Mouse (Mus musculus) R1 (cell line): ENCODE data around the gene Phf2.
"Not testable (repeated sequence)": the region's sequence is repeated elsewhere in the genome, so short reads cannot be mapped to it uniquely, and the experiment has no call there.

Source experiments
- DNase-seq: peaks from one replicate; pipeline ENCODE4 v3.0.0-alpha.2; 2018; ENCODE audit warnings: low read depth, low spot score

Gene Phf2

DNA sequence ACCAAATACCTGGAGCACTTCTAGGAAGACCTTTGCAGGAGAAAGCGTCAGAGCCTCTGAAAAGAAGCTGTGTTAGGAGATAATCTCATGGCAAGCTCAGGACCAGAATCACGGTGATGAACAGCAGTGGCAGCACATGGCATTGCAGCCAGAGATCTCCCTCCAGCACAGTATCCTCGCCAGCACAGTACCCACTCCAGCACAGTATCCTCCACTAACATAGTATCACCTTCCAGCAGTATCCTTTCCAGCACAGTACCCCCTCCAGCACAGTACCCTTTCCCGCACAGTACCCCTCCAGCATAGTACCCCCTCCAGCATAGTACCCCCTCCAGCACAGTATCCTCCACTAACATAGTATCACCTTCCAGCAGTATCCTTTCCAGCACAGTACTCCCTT is 61.3 kb downstream of the Phf2 start:
- not testable (repeated sequence) for DNase-seq

- peak; percentile 68 for DNase-seq
Observed at GRCm38 (mm10) chr13:48807481-48808031, 63.4 kb downstream of the Phf2 start.

- DNase-seq: peak; percentile 69
Observed at GRCm38 (mm10) chr13:48802181-48802580, 68.7 kb downstream of the Phf2 start.

- DNase-seq: peak; percentile 55
Observed at GRCm38 (mm10) chr13:48800850-48801546, 69.9 kb downstream of the Phf2 start.

- no peak for DNase-seq
Observed at GRCm38 (mm10) chr13:48798256-48798771, 72.6 kb downstream of the Phf2 start.

DNA sequence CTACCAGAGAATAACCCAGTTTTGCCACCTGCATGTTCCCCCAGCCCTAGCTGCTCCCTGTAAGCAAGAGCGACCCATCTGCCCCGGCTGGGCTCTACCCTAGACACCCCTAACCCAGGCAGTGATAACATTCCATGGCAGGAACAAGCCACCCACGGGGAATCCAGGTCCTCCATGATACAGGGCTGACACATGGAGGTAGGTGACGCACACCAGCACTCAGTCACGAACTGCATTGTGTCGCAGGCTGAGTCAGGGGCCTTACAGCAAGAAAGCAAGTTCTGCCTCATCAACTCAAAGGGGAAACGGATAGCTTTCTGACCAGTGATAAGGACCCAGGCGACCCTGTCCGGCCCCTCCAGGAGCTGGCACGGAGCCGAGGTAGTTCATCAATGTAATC is 74.0 kb downstream of the Phf2 start:
- DNase-seq: no peak

DNA sequence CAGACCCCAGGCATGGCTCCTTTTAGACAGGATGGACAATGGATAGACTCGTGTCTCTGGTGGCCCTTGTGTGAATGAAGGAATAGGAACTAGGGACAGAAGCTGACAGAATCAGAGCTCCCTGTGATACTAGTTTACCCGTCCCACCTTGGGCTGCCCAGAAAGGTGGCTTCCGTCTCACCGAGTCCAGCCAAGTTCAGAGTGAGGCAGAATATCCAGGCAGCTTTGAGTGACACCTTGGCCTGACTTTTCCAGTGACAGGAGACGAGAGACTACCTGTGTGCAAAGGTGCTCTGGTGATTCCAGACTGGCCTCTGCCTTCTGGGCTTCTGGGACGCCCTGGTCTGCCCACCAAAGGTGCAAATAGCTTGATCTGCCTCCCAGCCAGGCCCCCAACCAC is 75.2 kb downstream of the Phf2 start:
- no peak for DNase-seq

- no peak for DNase-seq
Observed at GRCm38 (mm10) chr13:48784594-48785298, 86.2 kb downstream of the Phf2 start.

- no peak for DNase-seq
Observed at GRCm38 (mm10) chr13:48784151-48784550, 86.8 kb downstream of the Phf2 start.

- peak; percentile 48 for DNase-seq
Observed at GRCm38 (mm10) chr13:48782727-48783725, 87.9 kb downstream of the Phf2 start.

GRCm38 (mm10) chr13:48780345-48781010 is 90.4 kb downstream of the Phf2 start:
- DNase-seq: no peak

- DNase-seq: no peak
Observed at GRCm38 (mm10) chr13:48779592-48780344, 91.2 kb downstream of the Phf2 start.

DNA sequence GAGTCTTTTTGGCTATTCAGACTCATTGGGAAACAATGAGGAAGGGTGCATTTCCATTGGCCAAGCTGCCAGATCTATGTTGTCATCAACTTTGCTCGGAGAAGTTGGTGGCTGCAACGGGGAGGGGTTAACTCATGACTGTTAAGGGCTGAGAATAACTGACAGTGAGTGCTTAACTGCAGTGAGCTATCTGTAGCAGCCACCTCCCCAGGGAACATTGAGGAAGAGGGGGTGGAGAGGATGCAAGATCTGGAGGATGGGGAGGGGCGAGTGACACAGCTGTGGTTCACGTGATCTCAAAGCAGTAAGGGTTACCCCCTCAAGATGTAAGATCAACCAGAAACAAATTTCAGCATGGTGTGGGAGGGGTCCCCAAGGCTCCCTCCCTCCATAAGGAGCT is 92.8 kb downstream of the Phf2 start:
- DNase-seq: no peak

- DNase-seq: no peak
Observed at GRCm38 (mm10) chr13:48774506-48774905, 96.4 kb downstream of the Phf2 start.

DNA sequence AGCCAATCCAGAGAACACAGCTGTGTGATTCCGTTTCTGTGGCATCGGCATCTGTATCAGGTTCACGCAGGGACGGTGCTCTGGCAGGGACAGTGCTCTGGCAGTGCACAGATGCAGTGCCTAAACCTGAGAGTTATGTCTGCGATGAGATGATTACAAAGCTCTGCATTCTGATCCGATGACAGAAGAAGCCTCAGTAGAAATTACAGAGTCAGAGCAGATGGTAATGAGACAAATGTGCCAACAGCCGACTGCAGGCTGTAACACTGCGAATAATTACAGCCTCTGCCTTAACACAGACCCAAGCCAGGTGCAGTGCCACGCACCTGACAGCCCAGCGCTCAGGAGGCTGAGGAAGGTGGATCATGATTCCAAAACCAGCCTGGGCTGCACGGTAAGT is 102.8 kb downstream of the Phf2 start:
- DNase-seq: no peak

DNA sequence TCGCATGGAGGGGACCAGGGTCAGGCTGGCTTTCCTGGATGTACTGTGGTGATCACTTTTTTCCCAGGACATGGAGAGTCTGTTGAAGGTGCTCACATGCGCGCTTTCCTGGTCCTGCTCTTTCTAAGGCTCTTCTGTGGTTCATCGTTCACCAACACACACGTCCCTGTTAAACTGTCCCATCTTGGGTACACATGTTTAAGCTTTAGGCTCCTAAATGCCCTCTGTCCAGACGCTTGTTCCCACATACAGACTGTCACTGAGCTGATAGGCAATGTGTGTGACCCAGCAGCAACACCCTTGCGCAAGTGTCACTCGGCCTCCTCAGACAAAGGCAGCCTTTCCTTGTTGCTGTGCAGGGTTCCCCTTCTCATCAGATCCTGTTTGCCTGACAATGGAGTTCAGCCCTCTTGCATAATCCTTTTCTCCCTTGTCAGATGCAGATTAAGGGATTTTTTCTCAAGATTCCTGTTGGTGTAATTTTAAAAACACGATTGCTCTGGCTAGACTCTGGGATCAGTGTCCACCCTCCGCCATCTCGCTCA is 107.1 kb downstream of the Phf2 start:
- peak; percentile 79 for DNase-seq

GRCm38 (mm10) chr13:48760855-48761436 is 110.0 kb downstream of the Phf2 start:
- DNase-seq: no peak

GRCm38 (mm10) chr13:48756769-48757168 is 114.2 kb downstream of the Phf2 start:
- DNase-seq: no peak
